Mouse (Mus musculus): Measurements from ENCODE around the gene Pank3. TPM values are rescaled to one million over a fixed set of nuclear protein-coding genes. Genes with fewer than 3 reads are reported as not detected.
"Not testable (repeated sequence)": the region's sequence is repeated elsewhere in the genome, so short reads cannot be mapped to it uniquely, and the experiment has no call there.

The Pank3 gene
- total RNA-seq, 2 experiments from 2014 or later: 40.9 to 43.0 TPM

DNA sequence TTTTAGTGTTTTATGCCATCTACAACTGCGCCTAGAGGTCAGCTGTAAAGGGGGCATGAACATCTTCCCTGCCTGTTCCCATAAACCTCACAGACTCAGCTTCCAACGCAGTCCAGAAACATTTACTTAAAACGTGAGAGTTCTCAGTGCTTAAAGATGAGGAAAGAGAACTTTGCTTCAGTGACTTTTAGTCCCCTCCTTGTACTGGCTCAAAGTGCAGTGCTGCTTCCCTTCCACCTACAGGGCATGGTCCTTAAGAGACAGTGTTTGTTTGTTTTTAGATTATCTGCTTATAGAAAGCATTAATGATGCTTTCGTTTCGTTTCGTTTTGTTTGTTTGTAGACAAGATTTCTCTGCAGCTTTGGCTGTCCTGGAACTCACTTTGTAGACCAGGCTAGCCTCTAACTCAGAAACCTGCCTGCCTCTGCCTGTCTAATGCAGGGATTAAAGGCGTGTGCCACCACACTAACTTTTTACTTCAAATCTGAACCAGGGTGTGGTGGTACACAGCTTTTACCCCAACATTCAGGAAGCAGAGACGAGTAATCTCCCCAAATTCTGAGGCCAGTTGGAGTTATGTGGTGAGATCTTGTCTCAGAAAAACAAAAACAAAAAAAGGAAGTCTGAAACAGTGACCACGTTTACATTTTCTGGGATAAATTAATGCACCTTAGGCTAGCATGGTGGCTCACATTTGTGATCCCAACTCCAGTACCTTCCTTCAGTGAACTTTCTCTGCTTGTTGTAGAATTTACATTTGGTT, 1.6 kb downstream of the Pank3 start:
- intact Hi-C loops (cut with DNase I): loop anchor here (5.0 kb wide), 1 partner anchor 61 kb away; the partner anchor contains the start of gene Rars
- no peak for DNase-seq (ENCODE audit: low spot score in 2 of 2)

DNA sequence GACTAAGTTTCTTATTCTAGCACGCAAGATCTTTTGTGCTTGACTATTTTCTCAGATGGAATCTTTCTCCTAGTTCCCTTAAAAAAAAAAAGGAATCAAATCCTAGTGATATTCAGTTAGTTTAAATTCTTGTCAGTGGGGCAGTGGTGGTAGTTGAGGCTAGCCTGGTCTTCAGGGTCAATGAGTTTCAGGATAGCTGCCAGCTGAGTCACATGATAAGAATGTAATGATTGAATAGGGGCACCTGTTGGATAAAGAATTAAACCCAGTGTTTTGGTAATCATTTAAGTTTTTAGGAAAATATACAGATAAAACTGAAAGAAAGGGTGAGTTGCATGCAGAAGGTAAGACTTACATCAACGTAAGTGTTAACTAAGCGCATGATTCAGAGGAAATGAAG, 6.3 kb downstream of the Pank3 start:
- no peak for DNase-seq (ENCODE audit: low spot score in 2 of 2)
- intact Hi-C loops (cut with DNase I): no loop called here

DNA sequence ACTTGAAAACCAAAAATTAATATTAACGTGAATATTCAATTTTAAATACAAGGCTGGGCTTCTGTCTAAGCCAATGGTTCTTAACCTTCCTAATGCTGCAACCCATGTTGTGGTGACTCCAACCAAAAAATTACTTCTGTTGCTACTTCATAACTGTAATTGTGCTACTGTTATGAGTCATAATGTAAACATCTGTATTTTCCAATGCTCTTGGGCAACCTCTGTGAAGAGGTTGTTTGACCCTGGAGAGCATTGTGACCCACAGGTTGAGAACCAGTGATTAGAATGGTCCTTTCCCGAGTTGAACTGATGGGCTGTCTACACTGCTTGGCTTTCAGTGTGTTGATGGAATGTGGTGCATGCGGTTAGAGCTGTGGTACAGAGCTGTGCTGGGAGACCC, 7.2 kb downstream of the Pank3 start:
- intact Hi-C loops (cut with DNase I): no loop called here

DNA sequence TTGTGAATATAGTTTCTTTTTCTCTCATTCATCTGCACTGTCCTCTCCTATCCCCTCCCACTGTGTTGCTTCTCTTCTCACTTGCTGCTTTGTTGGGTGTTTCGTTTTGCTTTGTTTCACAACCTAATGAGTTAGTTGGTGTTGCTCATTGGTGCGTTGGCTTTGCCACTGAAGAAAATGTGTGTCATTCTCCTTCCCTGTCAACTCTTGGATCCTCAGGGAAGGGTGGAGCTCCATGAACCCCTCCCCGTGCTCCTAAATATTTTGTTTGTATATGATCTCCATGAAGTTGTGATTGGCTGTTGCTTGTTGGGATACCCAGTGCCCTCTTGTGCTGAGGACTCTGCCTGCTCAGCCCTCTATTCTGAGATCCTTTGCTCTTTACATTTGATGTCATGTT, 11.1 kb downstream of the Pank3 start:
- intact Hi-C loops (cut with DNase I): no loop called here
- no peak for DNase-seq (ENCODE audit: low spot score in 2 of 2)

More for the DNA sequence above, 7.2 kb downstream of the Pank3 start:
- DNase-seq (ENCODE audit: low spot score in 2 of 2): no peak

DNA sequence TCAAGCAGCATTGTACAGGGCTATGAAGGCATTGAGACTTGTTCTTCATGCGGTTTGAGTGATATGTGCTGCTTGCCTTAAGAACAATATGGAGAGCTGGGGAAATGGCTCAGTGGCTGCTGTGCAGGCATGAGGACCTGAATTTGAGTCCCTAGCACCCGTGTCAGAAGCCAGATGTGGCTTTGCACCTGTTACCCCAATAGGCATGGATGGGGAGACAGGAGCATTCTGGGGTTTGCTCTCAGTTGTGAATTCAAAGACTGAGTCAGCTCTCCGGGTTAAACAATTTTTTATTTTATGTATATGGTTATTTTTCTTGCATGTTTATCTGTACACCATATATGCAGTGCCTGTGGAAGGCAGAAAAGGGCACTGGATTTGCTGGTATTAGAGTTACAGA, 13.2 kb downstream of the Pank3 start:
- no peak for DNase-seq (ENCODE audit: low spot score in 2 of 2)
- intact Hi-C loops (cut with DNase I): no loop called here

DNA sequence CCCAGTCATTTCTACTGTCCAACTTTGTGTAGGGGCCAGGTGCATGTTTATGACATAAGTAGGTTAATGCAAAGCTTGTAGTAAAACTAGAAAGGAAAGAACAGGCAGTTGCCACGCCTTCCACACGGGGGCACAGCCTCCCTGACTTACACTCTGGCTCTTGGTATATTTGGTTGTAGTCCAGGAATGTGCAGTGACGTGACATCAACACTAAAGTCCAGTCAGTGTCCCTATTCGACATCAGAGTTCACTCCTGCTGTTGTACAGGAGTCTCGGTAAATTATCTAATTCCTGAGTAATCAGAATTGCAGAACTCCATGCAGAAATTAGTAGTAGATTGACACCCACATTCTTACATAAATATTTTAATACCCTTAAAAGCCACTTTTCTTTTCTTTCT, 13.8 kb downstream of the Pank3 start:
- intact Hi-C loops (cut with DNase I): no loop called here
- no peak for DNase-seq (ENCODE audit: low spot score in 2 of 2)

DNA sequence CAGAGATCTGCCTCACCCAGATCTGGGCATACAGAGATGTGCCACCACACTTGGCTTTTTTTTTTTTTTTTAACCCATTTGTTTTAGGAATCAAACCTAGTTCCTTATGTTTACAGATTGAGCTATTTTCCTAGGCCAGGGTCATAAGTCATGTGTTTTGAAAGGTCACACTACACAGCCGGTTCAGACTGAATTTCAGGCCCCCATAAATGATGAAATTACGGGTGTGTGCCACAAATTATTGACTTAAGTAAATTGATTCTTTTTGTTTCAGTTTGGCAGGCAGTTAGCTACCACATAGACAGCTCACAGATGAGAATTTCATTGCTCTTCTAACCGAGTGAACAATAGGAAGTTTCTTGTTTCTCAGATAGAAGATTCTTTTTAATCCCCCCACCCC, 14.7 kb downstream of the Pank3 start:
- intact Hi-C loops (cut with DNase I): no loop called here
- no peak for DNase-seq (ENCODE audit: low spot score in 2 of 2)

DNA sequence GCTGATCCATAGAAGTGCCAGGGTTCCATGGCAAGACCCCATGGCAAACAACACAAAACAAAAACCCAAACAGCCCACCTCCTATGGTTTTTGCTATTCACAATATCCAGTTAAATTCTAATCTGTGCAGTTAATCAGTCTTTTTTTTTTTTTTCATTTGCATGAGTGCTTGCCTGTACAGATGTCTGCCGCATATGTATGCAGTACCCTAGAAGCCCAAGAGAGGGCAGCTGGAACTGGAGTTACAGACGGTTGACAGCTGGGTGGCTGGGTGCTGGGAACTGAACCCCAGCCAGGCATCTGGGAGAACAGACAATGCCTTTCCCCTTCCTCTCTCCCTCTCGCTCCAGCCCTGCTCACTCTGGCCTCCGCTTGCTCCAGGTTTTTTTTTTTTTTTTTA, 15.3 kb downstream of the Pank3 start:
- intact Hi-C loops (cut with DNase I): no loop called here
- no peak for DNase-seq (ENCODE audit: low spot score in 2 of 2)

DNA sequence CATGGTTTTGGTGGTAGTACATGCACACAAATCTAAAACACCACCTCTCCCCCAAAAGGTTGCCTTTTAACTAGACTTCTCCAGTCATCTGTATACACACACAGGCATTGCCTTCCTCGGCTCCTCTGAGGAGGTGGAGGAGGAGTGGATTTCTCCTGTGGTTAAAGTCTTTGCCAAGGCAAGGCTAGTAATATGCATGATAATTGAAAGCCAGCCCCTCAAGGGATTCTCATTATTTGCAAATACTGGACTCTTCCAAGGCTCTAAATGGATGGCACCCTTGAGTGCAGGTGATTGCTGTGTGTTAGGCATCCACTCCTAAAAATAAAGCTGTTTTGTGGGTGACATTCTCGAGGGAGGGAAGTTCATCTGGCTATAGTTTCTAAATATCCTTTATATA, 19.2 kb downstream of the Pank3 start:
- intact Hi-C loops (cut with DNase I): no loop called here
- no peak for DNase-seq (ENCODE audit: low spot score in 2 of 2)

DNA sequence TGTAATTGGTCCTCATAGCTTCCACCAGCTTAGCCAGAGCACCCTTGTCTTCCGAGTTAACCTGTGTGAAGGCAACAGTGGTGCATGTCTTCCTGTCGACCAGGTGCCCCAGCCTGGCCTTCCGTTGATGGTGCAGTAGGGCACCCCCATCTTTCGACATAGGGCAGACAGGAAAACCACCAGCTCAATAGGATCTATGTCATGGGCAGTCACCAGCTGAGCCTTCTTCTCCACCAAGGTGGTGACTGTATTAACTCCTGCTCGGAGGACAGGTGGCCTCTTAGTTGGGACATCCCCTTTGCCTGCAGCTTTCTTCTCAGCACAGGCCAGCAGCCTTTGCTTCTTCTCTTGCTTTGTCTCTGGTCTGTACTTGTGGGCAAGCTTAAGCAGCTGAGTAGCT, 23.5 kb downstream of the Pank3 start:
- DNase-seq (ENCODE audit: low spot score in 2 of 2); intact Hi-C loops (cut with DNase I): not testable (repeated sequence)

DNA sequence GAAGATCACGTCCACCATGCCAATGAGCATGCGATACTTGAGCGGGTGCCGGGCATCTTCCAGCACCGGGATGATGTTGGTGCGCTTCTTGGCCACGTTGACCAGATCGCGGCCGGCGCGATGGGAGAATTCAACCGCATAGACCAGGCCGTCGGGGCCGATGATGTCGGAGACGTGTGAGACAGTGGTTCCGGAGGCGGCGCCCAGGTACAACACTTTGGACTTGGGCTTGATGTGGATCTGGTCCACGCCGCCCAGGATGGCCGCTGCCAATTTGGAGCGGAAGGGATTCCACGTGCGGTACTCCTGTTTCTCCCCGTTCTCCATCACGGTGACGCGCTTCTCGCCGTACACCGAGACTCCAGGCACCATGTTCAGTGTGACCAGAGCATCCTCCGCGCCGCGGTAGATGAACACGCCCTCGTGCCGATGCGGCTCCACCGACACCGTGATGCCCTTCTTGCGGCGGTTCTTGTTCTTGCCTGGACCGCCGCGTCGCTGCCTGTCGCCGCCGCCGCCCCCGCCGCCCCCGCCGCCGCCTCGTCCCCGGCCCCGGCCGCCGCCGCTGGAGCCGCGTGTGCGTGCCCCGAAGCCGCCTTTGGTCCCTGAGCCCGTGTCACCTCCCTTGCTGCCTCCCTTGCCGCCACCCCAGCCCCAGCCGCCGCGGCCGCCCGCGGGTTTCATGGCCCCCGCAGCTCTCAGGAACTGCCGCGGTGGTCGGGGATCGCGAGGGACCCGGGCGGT, 28.6 kb downstream of the Pank3 start:
- intact Hi-C loops (cut with DNase I): no loop called here
- DNase-seq (ENCODE audit: low spot score in 2 of 2): peak; percentile 44 to 60

DNA sequence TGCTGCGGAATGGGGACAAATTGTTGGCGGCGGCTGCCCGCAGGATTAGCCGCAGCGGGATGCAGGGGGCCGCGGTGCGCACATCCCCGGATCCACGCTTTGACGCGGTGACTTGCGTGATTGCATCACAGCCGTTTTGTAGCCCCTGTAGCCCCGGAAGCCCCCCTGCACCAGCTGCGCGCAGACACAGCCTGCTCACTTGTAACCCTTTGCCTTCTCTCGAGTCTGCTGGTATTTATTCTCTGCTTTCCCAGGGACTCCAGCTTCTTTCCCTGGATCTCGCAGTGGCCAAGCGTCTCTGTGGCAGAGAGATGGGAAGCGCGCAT, 29.2 kb downstream of the Pank3 start:
- intact Hi-C loops (cut with DNase I): no loop called here
- peak; percentile 79 to 91 for DNase-seq (ENCODE audit: low spot score in 2 of 2)

DNA sequence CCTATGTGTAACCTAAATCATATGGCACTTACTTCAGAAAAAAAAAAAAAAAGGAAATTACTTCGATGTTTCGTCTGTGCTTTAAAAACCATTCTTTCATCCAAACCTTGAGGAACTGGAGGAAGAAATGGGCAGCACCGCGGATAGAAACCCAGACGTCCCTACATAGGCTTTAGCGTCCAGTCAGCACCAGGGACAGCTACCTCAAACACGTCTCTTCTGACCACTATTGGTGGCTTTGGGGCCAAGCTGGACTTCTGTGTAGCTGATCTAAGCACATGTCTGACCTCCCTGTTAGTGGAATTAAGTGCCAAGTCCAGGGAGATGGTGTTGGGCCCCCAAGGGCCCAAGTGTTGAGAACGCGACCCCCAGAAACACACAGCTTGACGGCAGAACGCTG, 29.6 kb downstream of the Pank3 start, which contains the start of gene Fbll1:
Fbll1 (minus strand) TSS at position 11 of the 400 bp plus-strand sequence.
- DNase-seq (ENCODE audit: low spot score in 2 of 2): peak; percentile 31 to 33
- intact Hi-C loops (cut with DNase I): no loop called here

DNA sequence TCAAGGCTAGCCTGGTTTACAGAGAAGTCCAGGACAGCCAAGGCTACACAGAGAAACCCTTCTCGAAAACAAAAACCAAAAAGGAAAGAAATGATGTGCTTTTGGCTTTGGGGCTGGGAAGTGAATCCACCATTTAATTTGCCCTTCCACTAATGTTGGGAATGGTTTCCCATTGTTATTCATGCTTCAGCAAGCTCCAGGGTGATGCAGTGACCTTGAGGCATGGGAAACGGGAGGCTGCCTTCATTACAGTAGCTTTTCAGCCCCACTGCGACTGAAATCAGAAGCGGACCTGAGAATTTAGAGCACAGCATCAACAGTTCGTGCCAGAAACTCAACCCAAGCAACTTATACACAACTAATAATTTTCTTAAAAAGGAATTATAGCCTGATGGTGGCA, 32.0 kb downstream of the Pank3 start:
- DNase-seq (ENCODE audit: low spot score in 2 of 2): no peak
- intact Hi-C loops (cut with DNase I): no loop called here

DNA sequence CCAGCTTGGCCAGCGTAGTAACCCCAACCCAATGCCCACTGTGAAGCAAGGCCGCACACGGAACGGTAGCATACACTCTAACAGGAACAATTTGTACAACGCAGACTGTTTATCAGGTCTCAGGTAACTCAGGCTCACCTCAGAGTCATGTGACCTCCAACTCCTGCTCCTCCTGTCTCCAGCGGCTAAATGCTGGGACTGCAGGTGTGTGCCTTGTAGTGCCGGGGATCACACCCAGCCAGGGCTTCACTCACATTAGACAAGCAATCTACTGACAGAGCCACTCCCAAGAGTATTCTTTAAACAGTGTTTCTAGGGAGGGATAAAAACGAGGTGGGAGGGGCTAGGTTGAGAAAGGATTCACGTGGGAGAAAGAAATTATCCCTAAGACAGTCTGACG, 42.2 kb downstream of the Pank3 start:
- intact Hi-C loops (cut with DNase I): no loop called here
- DNase-seq (ENCODE audit: low spot score in 2 of 2): no peak

DNA sequence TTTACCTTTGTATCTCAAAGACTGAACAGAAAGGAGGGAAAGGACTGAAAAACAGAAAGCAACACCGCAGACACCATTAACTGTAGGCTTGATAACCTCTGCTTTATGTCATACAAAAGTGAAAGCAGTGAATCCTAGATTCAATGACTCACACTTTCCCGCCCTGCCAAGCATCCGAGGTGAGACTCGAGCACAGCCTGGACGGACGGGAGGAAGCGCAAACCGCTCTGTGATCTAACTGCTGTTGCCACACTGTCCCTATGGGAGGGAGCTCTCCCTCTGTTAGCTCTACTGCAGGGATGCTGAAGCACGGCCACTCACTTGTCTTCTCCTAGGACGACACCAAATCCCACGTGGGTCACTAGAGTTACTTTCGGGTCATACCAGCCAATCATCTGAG, 47.0 kb downstream of the Pank3 start:
- intact Hi-C loops (cut with DNase I): no loop called here
- no peak for DNase-seq (ENCODE audit: low spot score in 2 of 2)

DNA sequence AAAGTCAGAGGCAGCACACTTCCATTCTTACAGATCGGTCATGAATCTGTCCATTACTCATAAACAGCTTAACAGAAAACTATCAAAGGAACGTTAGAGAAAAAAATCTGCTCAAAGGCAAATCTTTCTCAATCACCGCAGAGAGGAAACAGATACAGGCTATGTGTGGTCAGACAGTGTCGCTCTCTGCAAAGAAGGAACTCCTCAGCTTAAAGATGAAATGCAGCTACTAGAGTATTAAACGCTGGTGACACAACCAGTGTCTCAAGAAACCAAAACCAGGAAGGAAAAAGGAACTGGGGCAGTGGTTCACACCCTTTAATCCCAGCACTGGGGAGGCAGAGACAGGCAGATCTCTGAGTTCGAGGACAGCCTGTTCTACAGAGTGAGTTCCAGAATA, 58.4 kb downstream of the Pank3 start:
- DNase-seq (ENCODE audit: low spot score in 2 of 2): no peak
- intact Hi-C loops (cut with DNase I): no loop called here

DNA sequence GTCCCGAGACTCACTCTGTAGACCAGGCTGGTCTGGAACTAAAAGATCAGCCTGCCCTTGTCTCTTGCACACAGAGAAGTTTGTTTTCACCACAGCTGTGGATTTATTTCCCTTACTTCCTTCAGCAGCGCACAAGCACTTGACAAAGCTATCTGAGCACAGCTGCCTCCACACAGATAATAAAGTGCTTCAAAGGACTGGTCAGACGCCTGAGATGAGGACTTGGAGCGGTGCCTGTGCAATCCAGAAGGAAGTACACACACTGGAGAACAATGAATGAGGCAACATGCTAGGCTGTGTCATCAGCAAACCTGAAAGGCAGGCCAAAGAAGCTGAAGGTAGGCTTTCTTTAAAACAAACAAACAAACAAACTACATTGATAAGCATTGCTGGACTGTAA, 62.9 kb downstream of the Pank3 start:
- intact Hi-C loops (cut with DNase I): loop anchor here (5.0 kb wide), 1 partner anchor 60 kb away; no protein-coding TSS in a partner anchor
- DNase-seq (ENCODE audit: low spot score in 2 of 2): no peak

DNA sequence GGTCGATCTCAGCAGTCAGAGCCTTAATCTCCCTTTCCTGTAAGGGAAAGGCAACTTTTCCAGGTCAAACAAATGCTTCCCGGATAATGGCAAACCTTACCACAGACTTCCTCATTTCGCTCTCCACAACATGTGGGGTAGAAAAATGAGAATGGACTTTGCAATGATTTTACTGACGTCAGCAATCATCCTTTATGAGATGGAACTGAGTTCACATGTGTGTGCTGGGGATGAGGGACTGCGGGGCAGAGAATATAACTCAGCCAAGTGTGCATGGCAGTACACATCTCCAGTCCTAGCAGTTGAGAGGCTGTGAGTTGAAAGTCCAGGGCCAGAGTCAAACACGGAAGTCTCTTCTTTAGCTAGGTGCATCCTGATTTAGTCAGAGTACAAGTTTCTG, 64.0 kb downstream of the Pank3 start:
- DNase-seq (ENCODE audit: low spot score in 2 of 2): no peak
- intact Hi-C loops (cut with DNase I): loop anchor here (5.0 kb wide), 1 partner anchor 61 kb away; no protein-coding TSS in a partner anchor

DNA sequence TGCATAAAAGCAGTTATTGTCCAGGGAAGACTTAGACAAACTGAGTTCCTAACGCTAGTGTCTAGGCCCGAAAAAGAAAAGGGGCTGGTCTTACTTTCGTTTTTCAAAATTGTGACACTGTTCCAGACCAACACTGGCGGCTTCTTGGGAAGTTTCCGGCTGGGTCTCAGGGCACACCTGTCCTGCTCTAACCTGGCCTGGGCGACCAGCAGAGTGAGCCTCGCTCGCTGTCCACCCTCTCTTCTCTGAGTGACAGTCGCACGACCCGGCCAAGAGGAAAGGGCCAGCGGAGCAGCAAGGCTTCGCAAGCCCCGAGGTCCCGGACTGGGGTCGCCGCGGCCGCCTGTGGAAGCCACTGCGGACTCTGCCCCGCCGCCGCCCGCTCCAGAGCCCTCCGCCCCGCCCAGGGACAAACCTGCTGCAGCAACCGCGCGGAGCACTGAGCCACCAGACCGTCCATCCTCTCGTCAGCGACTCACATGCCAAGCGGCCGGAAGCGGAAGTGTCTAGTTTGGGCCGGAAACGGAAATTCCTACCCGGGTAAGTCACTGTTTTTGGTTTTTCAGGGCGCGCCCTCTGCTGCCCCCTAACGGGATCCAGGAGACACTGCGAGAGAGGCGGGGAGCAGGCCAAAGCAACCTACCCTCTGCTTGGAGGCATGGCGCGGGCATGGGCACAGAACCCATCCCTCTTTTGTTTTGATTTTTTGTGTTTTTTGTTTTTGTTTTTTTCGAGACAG, 64.9 kb downstream of the Pank3 start, which contains the start of gene Rars:
Rars (minus strand) TSS at position 485 of the 739 bp plus-strand sequence.
- intact Hi-C loops (cut with DNase I): loop anchor here (5.0 kb wide), 1 partner anchor 62 kb away; no protein-coding TSS in a partner anchor
- peak; percentile 92 to 97 for DNase-seq (ENCODE audit: low spot score in 2 of 2)

All from left cerebral cortex, postnatal 25 days (tissue).